21 mouse cellular contexts compared by ENCODE assay signal in the genomic region with DNA sequence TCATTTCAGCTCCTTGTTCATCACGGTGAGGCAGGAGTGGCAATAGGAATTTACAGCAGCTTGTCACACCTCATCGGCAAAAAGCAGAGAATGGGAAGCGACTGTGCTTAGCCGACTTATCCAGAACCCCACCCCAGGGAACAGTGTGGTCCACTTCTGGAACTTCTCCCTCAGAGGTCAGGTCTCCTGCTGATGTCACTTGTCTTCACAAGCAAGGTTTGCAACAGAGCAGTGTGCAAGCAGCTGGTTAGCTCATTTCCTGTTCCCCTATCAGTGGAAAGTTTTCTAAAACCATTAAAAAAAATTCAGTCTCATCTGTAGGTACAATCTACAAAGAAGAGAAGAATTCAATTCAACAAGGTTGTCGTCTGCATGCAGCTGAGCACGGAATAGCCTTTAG.
A peak's percentile ranks its signal among the peaks of the same experiment; 100 is the strongest.
DNase-seq lines count a peak whose midpoint lies in the region; ATAC-seq and TF ChIP-seq lines count a peak whose summit lies in the region.
"Had no signal": no experiment of that assay in that cellular context is flagged by ENCODE, and none has a peak within 500 bp of the region (broad histone marks: within the 10 kb centered on the region; RNA-seq: fewer than 3 reads in every experiment).

No protein-coding gene starts in this region.

- TF ChIP-seq CTCF in heart, postnatal 0 days (IDR thresholded peaks at IDR 0.05; ENCODE audit: low read depth), result no peak

- no peaks in the 10 kb centered on the region for H3K9me3 ChIP-seq in heart, embryonic 11.5 days (replicated peaks; ENCODE audit: control insufficient read depth, low read length)
- no peaks in the 10 kb centered on the region for H3K9me3 ChIP-seq in limb, embryonic 15.5 days
- H3K9me3 ChIP-seq in limb, embryonic 10.5 days (replicated peaks), result no peaks in the 10 kb centered on the region
- no peaks in the 10 kb centered on the region for H3K9me3 ChIP-seq in heart, postnatal 0 days (replicated peaks; ENCODE audit: control insufficient read depth, low read length)
- H3K9me3 ChIP-seq: embryonic facial prominence, embryonic 12.5 days; heart, embryonic 13.5 days; hindbrain, embryonic 10.5 days; liver, embryonic 15.5 days had no signal

- no peak overlapping the region for H3K27ac ChIP-seq in heart, embryonic 11.5 days (ENCODE audit: low read depth, low read length)
- H3K27ac ChIP-seq in limb, embryonic 15.5 days, result peak overlapping the region; percentile 58; the same call in 1 of the 2 replicates
- no peak overlapping the region for H3K27ac ChIP-seq in limb, embryonic 10.5 days
- H3K27ac ChIP-seq in brown adipose tissue, adult 24 weeks (replicated peaks; ENCODE audit: low read depth, low read length), result peak overlapping the region; percentile 68
- H3K27ac ChIP-seq in heart, postnatal 0 days (ENCODE audit: low read depth), result peak overlapping the region; percentile 27; the same call in 1 of the 2 replicates
- H3K27ac ChIP-seq: embryonic facial prominence, embryonic 12.5 days; heart, embryonic 13.5 days; hindbrain, embryonic 10.5 days; hindbrain, postnatal 0 days; liver, embryonic 15.5 days had no signal

- DNase-seq in heart, adult 11 months, result peak; percentile 95
- DNase-seq in limb, embryonic 10.5 days (ENCODE audit: low spot score), result no peak
- DNase-seq in heart, postnatal 0 days (ENCODE audit: low spot score), result no peak
- no peak for DNase-seq in layer of hippocampus, postnatal 10 days (ENCODE audit: low spot score in 2 of 2)
- DNase-seq in natural killer cell, adult 2 months (ENCODE audit: low spot score in 2 of 2), result no peak
- DNase-seq: adrenal gland, adult 2 months; cerebellum, adult 9-11 months; kidney, adult 8-10 months; lung, postnatal 36 days; right cerebral cortex, postnatal 25 days; thymus, adult 2 months had no signal

- H3K27me3 ChIP-seq in heart, embryonic 11.5 days (ENCODE audit: control insufficient read depth, insufficient read depth, low read length), result no peaks in the 10 kb centered on the region
- H3K27me3 ChIP-seq in limb, embryonic 15.5 days, result no peaks in the 10 kb centered on the region
- no peaks in the 10 kb centered on the region for H3K27me3 ChIP-seq in limb, embryonic 10.5 days (ENCODE audit: low read depth, poor library complexity, severe bottlenecking)
- no peaks in the 10 kb centered on the region for H3K27me3 ChIP-seq in heart, postnatal 0 days (ENCODE audit: control insufficient read depth, insufficient read depth, low read length)
- H3K27me3 ChIP-seq: embryonic facial prominence, embryonic 12.5 days; heart, embryonic 13.5 days; liver, embryonic 15.5 days had no signal

- H3K4me3 ChIP-seq in heart, embryonic 11.5 days (ENCODE audit: low read depth, low read length), result no peak overlapping the region
- no peak overlapping the region for H3K4me3 ChIP-seq in limb, embryonic 15.5 days
- H3K4me3 ChIP-seq in limb, embryonic 10.5 days, result no peak overlapping the region
- H3K4me3 ChIP-seq in brown adipose tissue, adult 24 weeks (ENCODE audit: insufficient read depth, low read depth, low read length), result no peak overlapping the region
- H3K4me3 ChIP-seq in heart, postnatal 0 days (ENCODE audit: low read depth, low read length), result no peak overlapping the region
- H3K4me3 ChIP-seq: embryonic facial prominence, embryonic 12.5 days; heart, embryonic 13.5 days; hindbrain, embryonic 10.5 days; liver, embryonic 15.5 days had no signal

- H3K9ac ChIP-seq in heart, embryonic 11.5 days (ENCODE audit: low read depth, low read length), result no peak overlapping the region
- no peak overlapping the region for H3K9ac ChIP-seq in limb, embryonic 15.5 days
- H3K9ac ChIP-seq in heart, postnatal 0 days (replicated peaks; ENCODE audit: low read depth, low read length), result no peak overlapping the region
- H3K9ac ChIP-seq: embryonic facial prominence, embryonic 12.5 days; heart, embryonic 13.5 days; liver, embryonic 15.5 days had no signal

- H3K36me3 ChIP-seq in heart, embryonic 11.5 days (ENCODE audit: control insufficient read depth, insufficient read depth, low read length), result no peaks in the 10 kb centered on the region
- H3K36me3 ChIP-seq in limb, embryonic 15.5 days, result no peaks in the 10 kb centered on the region
- no peaks in the 10 kb centered on the region for H3K36me3 ChIP-seq in limb, embryonic 10.5 days
- H3K36me3 ChIP-seq in heart, postnatal 0 days (replicated peaks; ENCODE audit: control insufficient read depth, insufficient read depth, low read length), result no peaks in the 10 kb centered on the region
- H3K36me3 ChIP-seq: embryonic facial prominence, embryonic 12.5 days; heart, embryonic 13.5 days; hindbrain, embryonic 10.5 days; liver, embryonic 15.5 days had no signal

- H3K4me2 ChIP-seq in heart, embryonic 11.5 days, result no peak overlapping the region
- no peak overlapping the region for H3K4me2 ChIP-seq in limb, embryonic 15.5 days
- H3K4me2 ChIP-seq in heart, postnatal 0 days (ENCODE audit: low read depth, low read length), result no peak overlapping the region
- H3K4me2 ChIP-seq: embryonic facial prominence, embryonic 12.5 days; heart, embryonic 13.5 days; liver, embryonic 15.5 days had no signal

- TF ChIP-seq EP300 in heart, postnatal 0 days (IDR thresholded peaks at IDR 0.05; ENCODE audit: low read depth), result no peak

- 56% methylated on average over 6 of the region's 6 CpGs for WGBS in heart, embryonic 11.5 days (ENCODE audit: insufficient replicate concordance)
- 40% methylated on average over 6 of the region's 6 CpGs for WGBS in limb, embryonic 15.5 days
- 60% methylated on average over 6 of the region's 6 CpGs for WGBS in limb, embryonic 10.5 days
- 25% methylated on average over 6 of the region's 6 CpGs for WGBS in heart, postnatal 0 days

- ATAC-seq in heart, embryonic 11.5 days (replicated peaks; ENCODE audit: insufficient number of reproducible peaks, low FRiP score, low TSS enrichment), result no peak
- no peak for ATAC-seq in limb, embryonic 15.5 days (ENCODE audit: insufficient number of reproducible peaks, low FRiP score, low TSS enrichment, low read depth)
- peak; percentile 63; the same call in 1 of the 2 replicates for ATAC-seq in heart, postnatal 0 days (ENCODE audit: insufficient read depth, low read depth)
- ATAC-seq: forebrain, embryonic 16.5 days; hindbrain, postnatal 0 days; midbrain, embryonic 16.5 days had no signal

- peaks cover 7% of the 10 kb centered on the region; the same call in 1 of the 2 replicates for H3K4me1 ChIP-seq in heart, embryonic 11.5 days (ENCODE audit: control insufficient read depth, insufficient read depth, low read length)
- peaks cover 5% of the 10 kb centered on the region; the same call in 1 of the 2 replicates for H3K4me1 ChIP-seq in limb, embryonic 15.5 days
- H3K4me1 ChIP-seq in limb, embryonic 10.5 days, result no peaks in the 10 kb centered on the region
- peaks cover 14% of the 10 kb centered on the region for H3K4me1 ChIP-seq in brown adipose tissue, adult 24 weeks (ENCODE audit: control insufficient read depth, insufficient read depth, insufficient read length, low read length)
- peaks cover 13% of the 10 kb centered on the region for H3K4me1 ChIP-seq in heart, postnatal 0 days (ENCODE audit: control insufficient read depth, insufficient read depth)
- H3K4me1 ChIP-seq: hindbrain, embryonic 10.5 days; liver, embryonic 15.5 days had no signal

Comparison
In these comparisons a context has a peak if more than half of its experiments do, and no peak if none do; other contexts are left out.
1. H3K27ac ChIP-seq: peak in limb, embryonic 15.5 days (single experiment), brown adipose tissue, adult 24 weeks (single experiment) and heart, postnatal 0 days (single experiment); none in heart, embryonic 11.5 days (single experiment) and limb, embryonic 10.5 days (single experiment).